Mouse (Mus musculus): Measurements from ENCODE around the gene Marc1.

GRCm38 (mm10) chr1:184827175-184827701, 16.1 kb upstream of the Marc1 start:
- TF ChIP-seq GATA1 (IDR thresholded peaks at IDR 0.05; ENCODE audit: low read length) = no peak
- TF ChIP-seq TAL1 (IDR thresholded peaks at IDR 0.05; ENCODE audit: low read length) = no peak
